Mouse (Mus musculus) cortical plate, adult 2 months (tissue): ENCODE data around the gene Lsm11.

Experiments
- CTCF ChIP-seq: fragments of 200-500 bp; IDR thresholded peaks from 2 replicates; pipeline ENCODE4 v1.5.1; 2011; ENCODE audit warnings: mild to moderate bottlenecking, control low read depth, low read length; ENCODE audit not compliant: insufficient read depth; ENCODE audit errors: extremely low read depth
- POLR2A ChIP-seq: fragments of 200-500 bp; IDR thresholded peaks from 2 replicates; pipeline ENCODE4 v1.6.1; 2011; ENCODE audit warnings: mild to moderate bottlenecking, low read length, control low read depth; ENCODE audit not compliant: insufficient read depth; ENCODE audit errors: extremely low read depth

DNA sequence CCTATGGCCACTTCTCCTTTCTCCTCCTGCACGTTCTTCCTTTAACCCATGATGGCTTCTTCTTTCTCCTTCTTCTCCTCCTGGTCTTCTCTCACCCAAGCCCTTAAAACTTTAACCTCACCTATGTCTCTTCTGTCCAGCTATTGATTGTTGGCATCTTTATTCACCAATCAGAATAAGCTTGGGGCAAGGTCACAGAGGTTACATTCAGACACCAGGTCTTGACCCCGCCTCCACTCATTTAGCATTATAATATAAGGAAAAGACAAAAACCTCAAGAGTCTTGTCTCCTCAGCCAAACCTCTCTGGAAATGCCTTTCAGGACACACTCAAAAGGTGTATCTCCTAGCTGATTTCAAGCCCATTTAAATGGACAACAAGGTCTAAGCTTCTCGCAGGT, 23.7 kb upstream of the Lsm11 start:
- TF ChIP-seq POLR2A (no peak), CTCF (no peak)
